Mouse (Mus musculus) adipocyte (in vitro differentiated cells): ENCODE data around the gene Dnm3.

Experiments
- DNase-seq: peaks from one replicate; pipeline ENCODE4 v3.0.0-alpha.2; 2016; ENCODE audit warnings: low spot score

Dnm3 gene

GRCm38 (mm10) chr1:162108726-162109436 lies 369.0 kb downstream of the Dnm3 start:
- no peak for DNase-seq

GRCm38 (mm10) chr1:162108181-162108671 lies 369.6 kb downstream of the Dnm3 start:
- DNase-seq = no peak

- DNase-seq = no peak
These were observed 370.7 kb downstream of the Dnm3 start for GRCm38 (mm10) chr1:162107011-162107606.

- no peak for DNase-seq
These were observed 376.6 kb downstream of the Dnm3 start for GRCm38 (mm10) chr1:162100961-162101830.

- DNase-seq = peak; percentile 27
These were observed 377.6 kb downstream of the Dnm3 start for GRCm38 (mm10) chr1:162100033-162100820.

- DNase-seq = no peak
These were observed 378.6 kb downstream of the Dnm3 start for GRCm38 (mm10) chr1:162099203-162099602.

GRCm38 (mm10) chr1:162094523-162095272 lies 383.1 kb downstream of the Dnm3 start:
- DNase-seq = no peak

GRCm38 (mm10) chr1:162093806-162094522 lies 383.9 kb downstream of the Dnm3 start:
- DNase-seq = peak; percentile 78

- DNase-seq = peak; percentile 89
These were observed 384.8 kb downstream of the Dnm3 start for GRCm38 (mm10) chr1:162092899-162093659.

- peak; percentile 43 for DNase-seq
These were observed 385.4 kb downstream of the Dnm3 start for GRCm38 (mm10) chr1:162092401-162092800.

GRCm38 (mm10) chr1:162083886-162084478 lies 393.9 kb downstream of the Dnm3 start:
- DNase-seq = no peak

GRCm38 (mm10) chr1:162083354-162083753 lies 394.5 kb downstream of the Dnm3 start:
- no peak for DNase-seq

GRCm38 (mm10) chr1:162082711-162083110 lies 395.1 kb downstream of the Dnm3 start:
- no peak for DNase-seq

- DNase-seq = no peak
These were observed 396.0 kb downstream of the Dnm3 start for GRCm38 (mm10) chr1:162081693-162082372.

- no peak for DNase-seq
These were observed 397.8 kb downstream of the Dnm3 start for GRCm38 (mm10) chr1:162079989-162080388.

GRCm38 (mm10) chr1:162077454-162077853 lies 400.4 kb downstream of the Dnm3 start:
- DNase-seq = no peak

GRCm38 (mm10) chr1:162076581-162077001 lies 401.2 kb downstream of the Dnm3 start:
- peak; percentile 81 for DNase-seq

GRCm38 (mm10) chr1:162075831-162076230 lies 402.0 kb downstream of the Dnm3 start:
- DNase-seq = peak; percentile 61
